Mouse (Mus musculus) limb, embryonic 13.5 days (tissue): ENCODE measurements around the gene Pigg. TPM values are rescaled to one million over a fixed set of nuclear protein-coding genes. Genes with fewer than 3 reads are reported as not detected.
"Not testable (repeated sequence)": the region's sequence is repeated elsewhere in the genome, so short reads cannot be mapped to it uniquely, and the experiment has no call there.

Experiments used
- ATAC-seq: fragments of 200-750 bp; cut with Nextera tagmentation; 2 replicates; pipeline ENCODE4 v1.8.0; 2017; ENCODE audit warnings: low read depth, moderate number of reproducible peaks, moderate TSS enrichment; ENCODE audit not compliant: low FRiP score
- H3K27ac ChIP-seq: fragments of 300-500 bp; sonication (generic); 2 replicates; pipeline ENCODE4 v1.5.1; 2015; ENCODE audit warnings: inconsistent platforms, mild to moderate bottlenecking, moderate library complexity
- H3K27me3 ChIP-seq: fragments of 300-500 bp; sonication (generic); 2 replicates; pipeline ENCODE4 v1.6.1; 2015; ENCODE audit warnings: mild to moderate bottlenecking, inconsistent platforms
- H3K36me3 ChIP-seq: fragments of 300-500 bp; sonication (generic); 2 replicates; pipeline ENCODE4 v1.6.1; 2015; ENCODE audit warnings: inconsistent platforms, mild to moderate bottlenecking, moderate library complexity
- H3K4me1 ChIP-seq: fragments of 300-500 bp; sonication (generic); 2 replicates; pipeline ENCODE4 v1.6.1; 2015; ENCODE audit warnings: inconsistent platforms
- H3K4me2 ChIP-seq: fragments of 300-500 bp; sonication (generic); replicated peaks from 2 replicates; pipeline ENCODE4 v1.6.1; 2015; ENCODE audit warnings: inconsistent platforms, mild to moderate bottlenecking, moderate library complexity
- H3K4me3 ChIP-seq: fragments of 300-500 bp; sonication (generic); 2 replicates; pipeline ENCODE4 v1.5.1; 2015; ENCODE audit warnings: moderate library complexity, mild to moderate bottlenecking, inconsistent platforms
- H3K9ac ChIP-seq: fragments of 300-500 bp; sonication (generic); 2 replicates; pipeline ENCODE4 v1.6.1; 2015; ENCODE audit warnings: mild to moderate bottlenecking, inconsistent platforms
- H3K9me3 ChIP-seq: fragments of 300-500 bp; sonication (generic); 2 replicates; pipeline ENCODE4 v1.6.1; 2016; ENCODE audit warnings: inconsistent platforms
- WGBS: fragments of 180-500 bp; shearing (Covaris S2); methylation state at CpG from one replicate; pipeline ENCODE4 v1.1.7; 2015; 5-methylcytosine and 5-hydroxymethylcytosine counted together
- polyA plus RNA-seq: library from polyadenylated mRNA; unstranded; fragments of >200 nt; fragmentation: Nextera tagmentation; extraction: Ambion mirVana; gene quantifications from 2 replicates; pipeline ENCODE4 v1.2.1, GENCODE M21; 2015

Pigg gene
- polyA plus RNA-seq, result 4.6 and 5.1 TPM in 2 replicates

GRCm38 (mm10) chr5:108312224-108313064, at the start of gene Pigg:
Gene Pigg, plus strand, starts transcription at chr5:108312609.
- H3K4me2 ChIP-seq, result peak within 1 kb of the TSS; percentile 82
- H3K9ac ChIP-seq, result peak within 1 kb of the TSS; percentile 82
- no peaks in the 10 kb centered on the region for H3K27me3 ChIP-seq
- H3K4me3 ChIP-seq, result peak within 1 kb of the TSS; percentile 75
- peak; percentile 97 for ATAC-seq
- no peaks in the 10 kb centered on the region for H3K36me3 ChIP-seq
- under 1% methylated on average over 57 of the region's 57 CpGs for WGBS
- H3K4me1 ChIP-seq, result peaks cover 7% of the 10 kb centered on the region
- no peaks in the 10 kb centered on the region for H3K9me3 ChIP-seq
- H3K27ac ChIP-seq, result peak within 1 kb of the TSS; percentile 40; the same call in 1 of the 2 replicates

- 29% methylated on average over 4 of the region's 4 CpGs for WGBS
- no peaks in the 10 kb centered on the region for H3K9me3 ChIP-seq
- peaks cover 6% of the 10 kb centered on the region; the same call in 1 of the 2 replicates for H3K4me1 ChIP-seq
- no peak overlapping the region for H3K27ac ChIP-seq
- H3K4me2 ChIP-seq, result no peak overlapping the region; the same call in 1 of the 2 replicates
- H3K27me3 ChIP-seq, result no peaks in the 10 kb centered on the region
- peak; percentile 75 for ATAC-seq
- H3K9ac ChIP-seq, result peak overlapping the region; percentile 9
- H3K4me3 ChIP-seq, result no peak overlapping the region
- no peaks in the 10 kb centered on the region for H3K36me3 ChIP-seq
These were observed 49.7 kb upstream of the Pigg start for GRCm38 (mm10) chr5:108262722-108263121.

- not testable (repeated sequence) for H3K9me3 ChIP-seq, H3K4me2 ChIP-seq, ATAC-seq, H3K9ac ChIP-seq, H3K27ac ChIP-seq, H3K27me3 ChIP-seq, H3K4me3 ChIP-seq, H3K36me3 ChIP-seq
- WGBS, result 78% methylated on average over 1 of the region's 1 CpGs
- peaks cover 11% of the 10 kb centered on the region for H3K4me1 ChIP-seq
These were observed 48.6 kb upstream of the Pigg start for GRCm38 (mm10) chr5:108263785-108264184.

GRCm38 (mm10) chr5:108266990-108267389, 45.4 kb upstream of the Pigg start:
- H3K27me3 ChIP-seq, result no peaks in the 10 kb centered on the region
- no peak for ATAC-seq
- H3K36me3 ChIP-seq, result no peaks in the 10 kb centered on the region
- H3K27ac ChIP-seq, result no peak overlapping the region
- peaks cover 27% of the 10 kb centered on the region for H3K4me1 ChIP-seq
- H3K9ac ChIP-seq, result no peak overlapping the region
- no peak overlapping the region for H3K4me2 ChIP-seq
- no peaks in the 10 kb centered on the region for H3K9me3 ChIP-seq
- no peak overlapping the region for H3K4me3 ChIP-seq

- 4% methylated on average over 53 of the region's 55 CpGs for WGBS
- ATAC-seq, result peak; percentile 98
- Histone ChIP-seq H3K4me3 (peak within 1 kb of the TSS; percentile 95), H3K4me2 (peak within 1 kb of the TSS; percentile 94), H3K9ac (peak within 1 kb of the TSS; percentile 97), H3K36me3 (peaks cover 10% of the 10 kb centered on the region), H3K9me3 (no peaks in the 10 kb centered on the region), H3K4me1 (peaks cover 27% of the 10 kb centered on the region), H3K27me3 (no peaks in the 10 kb centered on the region), H3K27ac (peak within 1 kb of the TSS; percentile 93)
These were observed 44.0 kb upstream of the Pigg start, which contains the start of gene Dr1 for GRCm38 (mm10) chr5:108268127-108269062. Gene Dr1, plus strand, starts transcription at chr5:108268897.

- H3K36me3 ChIP-seq, result peaks cover 13% of the 10 kb centered on the region
- peak overlapping the region; percentile 94 for H3K4me2 ChIP-seq
- peaks cover 27% of the 10 kb centered on the region for H3K4me1 ChIP-seq
- no peak for ATAC-seq
- under 1% methylated on average over 44 of the region's 44 CpGs for whole genome bisulfite sequencing
- H3K9ac ChIP-seq, result peak overlapping the region; percentile 97
- H3K27me3 ChIP-seq, result no peaks in the 10 kb centered on the region
- no peaks in the 10 kb centered on the region for H3K9me3 ChIP-seq
- H3K27ac ChIP-seq, result peak overlapping the region; percentile 93
- peak overlapping the region; percentile 95 for H3K4me3 ChIP-seq
These were observed 43.2 kb upstream of the Pigg start for GRCm38 (mm10) chr5:108269063-108269810.

- Histone ChIP-seq H3K4me3 (peak overlapping the region; percentile 95), H3K27ac (no peak overlapping the region), H3K4me1 (peaks cover 27% of the 10 kb centered on the region), H3K9ac (peak overlapping the region; percentile 97), H3K4me2 (peak overlapping the region; percentile 94), H3K36me3 (peaks cover 13% of the 10 kb centered on the region), H3K27me3 (no peaks in the 10 kb centered on the region), H3K9me3 (no peaks in the 10 kb centered on the region)
- WGBS, result 10% methylated on average over 7 of the region's 7 CpGs
- ATAC-seq, result no peak
These were observed 42.6 kb upstream of the Pigg start for GRCm38 (mm10) chr5:108269811-108270151.

GRCm38 (mm10) chr5:108270415-108270814, 42.0 kb upstream of the Pigg start:
- Histone ChIP-seq H3K4me1 (peaks cover 27% of the 10 kb centered on the region), H3K27ac (no peak overlapping the region), H3K4me2 (peak overlapping the region; percentile 94), H3K27me3 (no peaks in the 10 kb centered on the region), H3K4me3 (peak overlapping the region; percentile 95), H3K9ac (peak overlapping the region; percentile 97), H3K9me3 (no peaks in the 10 kb centered on the region), H3K36me3 (peaks cover 13% of the 10 kb centered on the region)
- ATAC-seq, result no peak
- WGBS, result 46% methylated on average over 9 of the region's 9 CpGs

- Histone ChIP-seq H3K4me1 (peaks cover 27% of the 10 kb centered on the region), H3K4me3 (peak overlapping the region; percentile 20; the same call in 1 of the 2 replicates), H3K4me2 (peak overlapping the region; percentile 94), H3K36me3 (peaks cover 19% of the 10 kb centered on the region)
- not testable (repeated sequence) for H3K9me3 ChIP-seq, ATAC-seq, H3K27ac ChIP-seq, H3K27me3 ChIP-seq, H3K9ac ChIP-seq
- 92% methylated on average over 6 of the region's 6 CpGs for WGBS
These were observed 41.1 kb upstream of the Pigg start for GRCm38 (mm10) chr5:108271345-108271744.

- ATAC-seq, result no peak
- no peaks in the 10 kb centered on the region for H3K36me3 ChIP-seq
- H3K9me3 ChIP-seq, result no peaks in the 10 kb centered on the region
- 88% methylated on average over 2 of the region's 2 CpGs for WGBS
- H3K4me3 ChIP-seq, result no peak overlapping the region
- no peak overlapping the region for H3K9ac ChIP-seq
- H3K4me1 ChIP-seq, result no peaks in the 10 kb centered on the region
- no peak overlapping the region for H3K4me2 ChIP-seq
- H3K27me3 ChIP-seq, result no peaks in the 10 kb centered on the region
- H3K27ac ChIP-seq, result no peak overlapping the region
These were observed 25.5 kb upstream of the Pigg start for GRCm38 (mm10) chr5:108286957-108287356.

GRCm38 (mm10) chr5:108301567-108301966, 10.8 kb upstream of the Pigg start:
- Histone ChIP-seq H3K36me3 (no peaks in the 10 kb centered on the region), H3K4me1 (no peaks in the 10 kb centered on the region), H3K27ac (no peak overlapping the region), H3K27me3 (no peaks in the 10 kb centered on the region), H3K9me3 (no peaks in the 10 kb centered on the region), H3K4me2 (no peak overlapping the region), H3K9ac (no peak overlapping the region), H3K4me3 (no peak overlapping the region)
- no peak for ATAC-seq
- 65% methylated on average over 3 of the region's 3 CpGs for WGBS
